Mouse (Mus musculus) kidney, adult 2 months (tissue): ENCODE measurements around the gene Tmem240.

Source experiments
- CTCF ChIP-seq: fragments of 200-500 bp; conservative IDR thresholded peaks from 2 replicates; pipeline ENCODE4 v1.5.1; 2011; ENCODE audit warnings: low read depth, mild to moderate bottlenecking, control low read depth, low read length, moderate library complexity, mixed read lengths; ENCODE audit not compliant: insufficient read depth, insufficient read length
- POLR2A ChIP-seq: fragments of 200-500 bp; IDR thresholded peaks from one replicate; pipeline ENCODE4 v1.6.1; 2011; ENCODE audit warnings: low read depth, low read length, control low read depth

GRCm38 (mm10) chr4:155779498-155779897 is 44.9 kb downstream of the Tmem240 start:
- TF ChIP-seq POLR2A (no peak), CTCF (no peak)
